Mouse (Mus musculus) spleen, adult 2 months (tissue): ENCODE results near the gene Sugt1. TPM values are rescaled to one million over a fixed set of nuclear protein-coding genes. Genes with fewer than 3 reads are reported as not detected.

Source experiments
- DNase-seq, 2 experiments: peaks; one replicate each; pipeline versions ENCODE4 v3.0.0 to v3.0.0-alpha.2; 2012 to 2021; ENCODE audit warnings: low spot score in 2 of 2, low read depth in 1 of 2
- H3K27ac ChIP-seq: fragments of 200-500 bp; 2 replicates; pipeline ENCODE4 v1.5.1; 2012; ENCODE audit warnings: low read length, inconsistent platforms; ENCODE audit not compliant: insufficient read depth
- H3K27me3 ChIP-seq: fragments of 200-500 bp; 2 replicates; pipeline ENCODE4 v1.6.1; 2012; ENCODE audit warnings: mild to moderate bottlenecking, moderate library complexity, low read length, inconsistent platforms; ENCODE audit not compliant: control insufficient read depth, insufficient read depth
- H3K36me3 ChIP-seq: fragments of 200-500 bp; 2 replicates; pipeline ENCODE4 v1.6.1; 2012; ENCODE audit warnings: mild to moderate bottlenecking, low read length, inconsistent platforms; ENCODE audit not compliant: control insufficient read depth, insufficient read depth
- H3K4me1 ChIP-seq: fragments of 200-500 bp; 2 replicates; pipeline ENCODE4 v1.6.1; 2011; ENCODE audit warnings: inconsistent platforms; ENCODE audit not compliant: control insufficient read depth, insufficient read depth, insufficient read length
- H3K4me3 ChIP-seq: fragments of 200-500 bp; 2 replicates; pipeline ENCODE4 v1.5.1; 2011; ENCODE audit warnings: mild to moderate bottlenecking, inconsistent platforms; ENCODE audit not compliant: insufficient read depth, insufficient read length; ENCODE audit errors: extremely low read depth
- CTCF ChIP-seq: fragments of 200-500 bp; IDR thresholded peaks from 2 replicates; pipeline ENCODE4 v1.5.1; 2011; ENCODE audit warnings: mild to moderate bottlenecking, inconsistent platforms; ENCODE audit not compliant: insufficient read depth, insufficient read length, insufficient replicate concordance; ENCODE audit errors: extremely low read depth
- POLR2A ChIP-seq: fragments of 200-500 bp; IDR thresholded peaks from 2 replicates; pipeline ENCODE4 v1.6.1; 2011; ENCODE audit warnings: low read depth, low read length, inconsistent platforms
- WGBS: fragments of 180-500 bp; shearing (Covaris S2); methylation state at CpG from one replicate; pipeline ENCODE4 v1.1.7; 2018; 5-methylcytosine and 5-hydroxymethylcytosine counted together
- polyA plus RNA-seq: library from polyadenylated mRNA; depleted of rRNA; stranded (reverse); fragments of >200 nt; gene quantifications from 2 replicates; pipeline ENCODE4 v1.2.3, GENCODE M21; 2012

Sugt1 gene
- polyA plus RNA-seq, 1 experiment, result 3.7 TPM

GRCm38 (mm10) chr14:79658286-79658685, 70.8 kb downstream of the Sugt1 start:
- TF ChIP-seq CTCF (no peak), POLR2A (no peak)
- WGBS, result 88% methylated on average over 5 of the region's 5 CpGs
- DNase-seq, result no peak
- Histone ChIP-seq H3K4me1 (peaks cover 3% of the 10 kb centered on the region), H3K27ac (no peak overlapping the region), H3K27me3 (no peaks in the 10 kb centered on the region), H3K36me3 (no peaks in the 10 kb centered on the region), H3K4me3 (no peak overlapping the region)

- Histone ChIP-seq H3K36me3 (no peaks in the 10 kb centered on the region), H3K4me3 (no peak overlapping the region), H3K27ac (no peak overlapping the region), H3K4me1 (peaks cover 3% of the 10 kb centered on the region), H3K27me3 (no peaks in the 10 kb centered on the region)
- 91% methylated on average over 6 of the region's 6 CpGs for WGBS
- TF ChIP-seq POLR2A, result no peak
- TF ChIP-seq CTCF, result no peak
- no peak for DNase-seq
Observed at GRCm38 (mm10) chr14:79658748-79659508, 71.4 kb downstream of the Sugt1 start.

GRCm38 (mm10) chr14:79660467-79660866, 73.0 kb downstream of the Sugt1 start:
- 67% methylated on average over 5 of the region's 5 CpGs for WGBS

GRCm38 (mm10) chr14:79661005-79661917, 73.8 kb downstream of the Sugt1 start:
- peak; percentile 96 for TF ChIP-seq CTCF
- no peak for TF ChIP-seq POLR2A

More at GRCm38 (mm10) chr14:79660467-79660866, 73.0 kb downstream of the Sugt1 start:
- TF ChIP-seq CTCF (no peak), POLR2A (no peak)
- H3K36me3 ChIP-seq, result no peaks in the 10 kb centered on the region
- H3K4me3 ChIP-seq, result no peak overlapping the region
- H3K27ac ChIP-seq, result no peak overlapping the region
- H3K27me3 ChIP-seq, result no peaks in the 10 kb centered on the region
- DNase-seq, result no peak
- peaks cover 3% of the 10 kb centered on the region for H3K4me1 ChIP-seq

GRCm38 (mm10) chr14:79662001-79662400, 74.5 kb downstream of the Sugt1 start, which contains the start of gene Cnmd:
Cnmd (minus strand) TSS chr14:79662170.
- Histone ChIP-seq H3K27me3 (no peaks in the 10 kb centered on the region), H3K4me3 (peak within 1 kb of the TSS; percentile 24), H3K27ac (no peak within 1 kb of the TSS), H3K36me3 (no peaks in the 10 kb centered on the region), H3K4me1 (peaks cover 3% of the 10 kb centered on the region; the same call in 1 of the 2 replicates)
- 62% methylated on average over 4 of the region's 4 CpGs for WGBS
- DNase-seq, result no peak
- TF ChIP-seq CTCF (no peak), POLR2A (no peak)

More at GRCm38 (mm10) chr14:79661005-79661917, 73.8 kb downstream of the Sugt1 start:
- DNase-seq, result peak in 1 of 2 experiments; percentile 68
- no peak overlapping the region for H3K27ac ChIP-seq
- peak overlapping the region; percentile 24 for H3K4me3 ChIP-seq
- whole genome bisulfite sequencing, result 14% methylated on average over 33 of the region's 33 CpGs
- no peaks in the 10 kb centered on the region for H3K27me3 ChIP-seq
- peaks cover 3% of the 10 kb centered on the region for H3K4me1 ChIP-seq
- no peaks in the 10 kb centered on the region for H3K36me3 ChIP-seq

- Histone ChIP-seq H3K4me1 (no peaks in the 10 kb centered on the region), H3K27ac (no peak overlapping the region), H3K36me3 (no peaks in the 10 kb centered on the region), H3K4me3 (no peak overlapping the region), H3K27me3 (no peaks in the 10 kb centered on the region)
- 71% methylated on average over 3 of the region's 3 CpGs for WGBS
- TF ChIP-seq POLR2A, result no peak
- no peak for TF ChIP-seq CTCF
- no peak for DNase-seq
Observed at GRCm38 (mm10) chr14:79671008-79671407, 83.5 kb downstream of the Sugt1 start.

GRCm38 (mm10) chr14:79672567-79672966, 85.1 kb downstream of the Sugt1 start:
- WGBS, result 89% methylated on average over 5 of the region's 5 CpGs
- H3K27me3 ChIP-seq, result no peaks in the 10 kb centered on the region
- DNase-seq, result no peak
- TF ChIP-seq CTCF, result no peak
- no peak for TF ChIP-seq POLR2A
- H3K36me3 ChIP-seq, result no peaks in the 10 kb centered on the region
- H3K27ac ChIP-seq, result no peak overlapping the region
- no peak overlapping the region for H3K4me3 ChIP-seq
- no peaks in the 10 kb centered on the region for H3K4me1 ChIP-seq
